Mouse (Mus musculus) liver, postnatal 0 days (tissue): ENCODE measurements around the gene 1700020N01Rik.

ENCODE experiments used
- CTCF ChIP-seq: sonication (generic); IDR thresholded peaks from 2 replicates; pipeline ENCODE4 v1.5.1; 2016; ENCODE audit warnings: antibody characterized with exemption, low read depth
- EP300 ChIP-seq: IDR thresholded peaks from 2 replicates; pipeline ENCODE4 v1.6.1; 2016; ENCODE audit warnings: antibody characterized with exemption, low read depth, mild to moderate bottlenecking

DNA sequence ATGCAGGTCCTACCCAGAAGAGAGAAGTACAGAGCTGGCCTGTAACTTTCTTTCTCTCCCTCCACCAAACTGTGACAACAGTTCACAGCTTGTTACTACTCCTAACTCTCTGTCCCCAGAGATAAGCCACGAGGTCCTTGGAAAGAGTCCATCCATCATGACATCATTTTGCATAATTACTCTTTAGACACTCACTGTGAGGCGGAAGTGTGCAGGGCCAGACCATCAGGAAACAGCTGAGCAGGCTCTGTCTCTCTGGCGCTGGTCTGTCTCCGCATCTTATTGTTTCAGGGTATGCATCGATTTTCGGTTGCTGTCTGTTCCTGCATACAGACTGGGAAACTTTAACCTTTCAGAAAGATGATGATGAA is 43.8 kb downstream of the 1700020N01Rik start:
- TF ChIP-seq EP300 (no peak), CTCF (no peak)
